Mouse (Mus musculus): ENCODE data around the gene Rpl3l.

GRCm38 (mm10) chr17:24739926-24740325 lies 12.3 kb downstream of the Rpl3l start:
- no peak for TF ChIP-seq ZC3H11A (IDR thresholded peaks at IDR 0.05; ENCODE audit: borderline replicate concordance, low read depth, low read length)
- TF ChIP-seq MAFK (IDR thresholded peaks at IDR 0.05; ENCODE audit: insufficient read depth, low read depth, low read length) = no peak
- TF ChIP-seq ZNF384 (IDR thresholded peaks at IDR 0.05; ENCODE audit: low read depth, low read length) = no peak
- TF ChIP-seq HCFC1 (IDR thresholded peaks at IDR 0.05; ENCODE audit: borderline replicate concordance, insufficient read depth, low read length) = no peak

All from ES-E14 (cell line).